Mouse (Mus musculus) lung, postnatal 36 days (tissue): ENCODE results near the gene Adar.
"Not testable (repeated sequence)": the region's sequence is repeated elsewhere in the genome, so short reads cannot be mapped to it uniquely, and the experiment has no call there.

Source experiments
- DNase-seq: peaks from one replicate; pipeline ENCODE4 v3.0.0; 2022; ENCODE audit warnings: mixed read lengths

Gene Adar

GRCm38 (mm10) chr3:89798518-89798917 lies 83.7 kb downstream of the Adar start:
- DNase-seq, result no peak

DNA sequence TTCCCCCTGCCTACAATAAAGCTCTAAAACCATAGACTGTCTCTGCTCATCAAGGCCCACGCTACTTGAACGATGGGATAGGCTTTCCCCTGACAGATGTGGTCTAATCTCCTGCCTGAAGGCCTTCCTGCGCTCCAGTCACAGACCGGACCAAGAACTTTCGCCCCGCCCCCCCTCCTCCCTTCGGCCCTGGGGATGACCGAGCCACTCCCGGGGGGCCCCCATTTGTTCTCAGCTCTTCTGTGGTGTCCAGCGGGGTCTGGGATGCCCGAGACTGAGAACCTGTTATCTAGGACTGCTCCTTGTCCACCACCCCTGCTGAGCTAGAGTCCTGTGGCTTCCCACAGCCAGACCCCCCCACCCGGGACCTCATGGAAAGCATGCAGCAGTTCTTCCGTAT lies 84.7 kb downstream of the Adar start:
- DNase-seq, result no peak

- not testable (repeated sequence) for DNase-seq
Measured at GRCm38 (mm10) chr3:89800078-89800477, 85.3 kb downstream of the Adar start.

DNA sequence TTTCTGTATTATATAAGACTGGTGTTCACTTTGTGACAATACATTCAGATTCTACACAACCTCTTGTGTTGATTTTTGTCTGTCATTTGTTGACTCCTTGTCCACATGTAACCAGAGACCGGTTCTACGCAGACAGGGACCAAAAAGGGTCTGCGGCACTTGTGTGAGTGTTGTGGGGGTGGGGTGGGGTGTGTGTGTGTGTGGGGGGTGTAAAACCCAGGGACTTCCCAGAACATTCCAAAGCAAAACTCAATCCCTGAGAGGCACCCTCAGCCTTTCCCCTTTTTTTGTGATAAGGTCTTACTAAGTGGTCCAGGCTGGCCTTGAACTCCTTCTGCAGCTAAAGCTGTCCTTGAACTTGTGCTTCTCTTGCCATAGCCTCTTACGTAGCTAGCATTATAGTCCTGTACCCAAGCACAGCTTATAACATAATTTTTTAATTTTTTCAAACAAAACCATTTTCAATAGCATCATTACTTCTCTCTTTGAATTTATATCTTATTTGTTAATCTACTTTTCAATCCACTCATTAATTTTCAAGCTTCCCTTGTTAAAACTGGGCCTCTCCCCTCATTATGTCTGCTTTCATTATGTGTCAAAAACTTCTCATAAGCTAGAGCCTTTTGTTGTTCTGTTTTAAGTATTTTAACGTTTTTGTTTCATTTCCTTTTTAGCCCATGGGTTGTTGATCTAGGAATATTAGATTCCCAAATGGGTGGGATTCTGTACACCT lies 86.1 kb downstream of the Adar start:
- no peak for DNase-seq

DNA sequence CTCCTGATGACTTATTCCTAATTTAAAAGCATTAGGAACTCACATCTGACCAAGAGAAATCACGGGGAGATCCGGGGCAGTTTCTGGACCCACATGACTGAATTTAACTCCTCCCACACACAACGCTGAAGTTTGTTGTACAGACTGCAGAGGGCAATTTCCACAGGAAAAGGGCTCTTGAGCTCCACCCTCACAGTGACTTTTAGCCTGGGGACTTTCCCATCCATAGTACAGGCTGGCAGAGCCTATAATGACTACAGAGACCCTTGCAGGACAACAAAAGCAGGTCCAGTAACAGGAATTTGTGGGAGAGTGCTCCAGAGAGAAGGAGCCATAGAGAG lies 86.7 kb downstream of the Adar start:
- DNase-seq, result peak; percentile 64

- no peak for DNase-seq
Measured at GRCm38 (mm10) chr3:89802876-89803275, 88.1 kb downstream of the Adar start.
